Mouse (Mus musculus) spleen, postnatal 4 days (tissue): ENCODE results near the gene Coro1c.

Experiments
- DNase-seq, 2 experiments: peaks; one replicate each; pipeline ENCODE4 v3.0.0; 2022; ENCODE audit warnings: low spot score in 2 of 2

The Coro1c gene

DNA sequence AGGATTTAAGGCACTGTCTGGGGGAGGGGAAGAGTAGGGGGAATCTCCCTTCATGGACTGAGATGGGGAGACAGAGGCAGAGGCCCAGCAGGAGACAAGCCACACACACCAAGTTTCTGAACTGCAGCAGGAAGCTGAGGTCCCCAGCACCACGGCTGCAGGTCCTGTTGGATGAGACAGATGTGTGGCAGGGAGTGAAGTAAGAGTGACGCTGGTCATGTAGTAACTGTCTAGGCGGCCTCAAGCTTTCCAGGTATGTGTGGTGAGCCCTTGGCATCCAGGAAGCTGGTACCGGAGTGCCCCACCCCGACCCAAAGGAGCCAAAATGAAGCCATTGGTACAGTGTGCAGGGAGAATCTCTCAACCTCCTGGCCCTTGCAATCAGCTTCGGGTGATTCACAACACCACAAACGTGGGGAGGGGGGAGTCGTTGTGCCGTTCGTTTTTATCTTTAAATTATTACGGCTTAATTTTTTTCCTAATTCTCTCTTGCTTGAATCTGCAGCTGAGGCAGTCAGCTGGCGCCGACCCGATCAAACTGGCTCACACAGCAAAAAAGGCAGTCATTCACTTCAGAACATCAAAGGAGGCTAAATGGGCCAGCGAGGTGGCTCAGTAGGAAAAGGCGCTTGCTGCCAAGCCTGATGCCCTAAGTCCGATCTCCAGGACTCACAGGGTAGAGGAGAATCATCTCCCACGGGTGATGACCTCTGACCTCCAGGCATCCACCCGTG lies 111.2 kb downstream of the Coro1c start:
- DNase-seq = no peak

DNA sequence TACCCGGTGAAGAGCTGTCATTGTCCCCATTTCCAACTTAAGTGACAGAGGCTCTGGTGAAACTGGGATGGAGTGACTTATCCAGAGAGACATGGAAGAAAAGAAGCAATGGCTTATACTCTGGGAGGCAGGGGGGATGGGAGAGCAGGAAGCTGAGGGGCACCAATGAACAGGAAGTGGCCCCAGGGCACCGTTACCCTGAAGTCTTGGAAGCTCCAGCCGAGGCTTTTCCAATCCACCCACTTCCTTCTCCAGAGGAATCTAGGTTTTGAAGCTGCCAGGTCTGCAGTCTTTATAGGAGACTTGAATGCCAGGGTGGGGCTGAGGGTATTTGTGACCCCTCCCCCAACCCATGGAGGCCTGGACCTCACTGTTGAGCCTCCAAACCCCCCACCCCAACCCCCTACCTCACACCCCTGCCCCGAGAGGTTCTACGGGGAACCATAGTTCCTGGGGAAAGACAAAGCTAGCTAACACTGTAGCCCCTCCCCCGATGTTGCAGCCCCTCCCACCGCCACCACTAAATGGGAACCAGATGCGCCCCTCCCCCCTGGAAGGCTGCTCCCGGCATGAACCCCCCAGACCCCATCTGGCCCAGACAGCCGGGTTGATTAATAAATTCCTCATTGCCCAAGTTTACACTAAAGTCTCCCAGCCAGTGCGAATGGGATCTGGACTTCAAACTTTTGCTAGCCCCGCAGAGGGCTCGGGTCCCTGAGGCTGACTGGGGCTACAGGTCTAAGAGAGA lies 112.0 kb downstream of the Coro1c start:
- DNase-seq = no peak
